Mouse (Mus musculus): ENCODE measurements around the gene Rxra. TPM values are rescaled to one million over a fixed set of nuclear protein-coding genes. Genes with fewer than 3 reads are reported as not detected.

Rxra gene
- polyA plus RNA-seq, 1 experiment from 2014 or later, result 17.1 TPM

- H3K4me3 ChIP-seq, result no peak overlapping the region
- no peaks in the 10 kb centered on the region for H3K9me3 ChIP-seq
- peak overlapping the region; percentile 23; the same call in 1 of the 2 replicates for H3K4me2 ChIP-seq (replicated peaks)
- H3K27ac ChIP-seq, result peak overlapping the region; percentile 96
- H3K4me1 ChIP-seq, result peaks cover 71% of the 10 kb centered on the region
- no peaks in the 10 kb centered on the region for H3K36me3 ChIP-seq
- H3K27me3 ChIP-seq, result no peaks in the 10 kb centered on the region
- 0 out of 2 replicates have a peak overlapping the region, but pooled peaks have one; percentile 19 for H3K9ac ChIP-seq
- 77% methylated on average over 10 of the region's 10 CpGs for WGBS
- no peak for ATAC-seq (ENCODE audit: low FRiP score, low read depth)
Measured at GRCm38 (mm10) chr2:27775006-27775405, 98.8 kb downstream of the Rxra start.

GRCm38 (mm10) chr2:27775625-27776024 lies 99.4 kb downstream of the Rxra start:
- H3K36me3 ChIP-seq, result no peaks in the 10 kb centered on the region
- H3K9ac ChIP-seq, result no peak overlapping the region
- H3K4me2 ChIP-seq (replicated peaks), result no peak overlapping the region
- H3K9me3 ChIP-seq, result no peaks in the 10 kb centered on the region
- peaks cover 65% of the 10 kb centered on the region for H3K4me1 ChIP-seq
- no peak overlapping the region for H3K4me3 ChIP-seq
- no peak for ATAC-seq (ENCODE audit: low FRiP score, low read depth)
- H3K27me3 ChIP-seq, result no peaks in the 10 kb centered on the region
- WGBS, result 42% methylated on average over 5 of the region's 5 CpGs
- H3K27ac ChIP-seq, result peak overlapping the region; percentile 96

- H3K4me3 ChIP-seq, result no peak overlapping the region
- no peaks in the 10 kb centered on the region for H3K36me3 ChIP-seq
- no peak overlapping the region for H3K4me2 ChIP-seq (replicated peaks)
- no peak overlapping the region for H3K27ac ChIP-seq
- H3K9me3 ChIP-seq, result no peaks in the 10 kb centered on the region
- H3K27me3 ChIP-seq, result no peaks in the 10 kb centered on the region
- 77% methylated on average over 2 of the region's 2 CpGs for WGBS
- H3K9ac ChIP-seq, result no peak overlapping the region
- ATAC-seq (ENCODE audit: low FRiP score, low read depth), result no peak
- H3K4me1 ChIP-seq, result peaks cover 50% of the 10 kb centered on the region
Measured at GRCm38 (mm10) chr2:27777756-27778155, 101.5 kb downstream of the Rxra start.

GRCm38 (mm10) chr2:27778289-27778688 lies 102.0 kb downstream of the Rxra start:
- H3K9me3 ChIP-seq, result no peaks in the 10 kb centered on the region
- H3K4me3 ChIP-seq, result no peak overlapping the region
- H3K27me3 ChIP-seq, result no peaks in the 10 kb centered on the region
- peaks cover 45% of the 10 kb centered on the region for H3K4me1 ChIP-seq
- no peak overlapping the region for H3K9ac ChIP-seq
- H3K36me3 ChIP-seq, result no peaks in the 10 kb centered on the region
- WGBS, result 69% methylated on average over 6 of the region's 6 CpGs
- no peak overlapping the region for H3K4me2 ChIP-seq (replicated peaks)
- H3K27ac ChIP-seq, result no peak overlapping the region
- ATAC-seq (ENCODE audit: low FRiP score, low read depth), result no peak

- no peaks in the 10 kb centered on the region for H3K36me3 ChIP-seq
- H3K4me3 ChIP-seq, result no peak overlapping the region
- H3K4me2 ChIP-seq (replicated peaks), result no peak overlapping the region
- no peaks in the 10 kb centered on the region for H3K9me3 ChIP-seq
- H3K27me3 ChIP-seq, result no peaks in the 10 kb centered on the region
- H3K9ac ChIP-seq, result no peak overlapping the region
- H3K4me1 ChIP-seq, result peaks cover 35% of the 10 kb centered on the region
- WGBS, result 79% methylated on average over 9 of the region's 9 CpGs
- no peak for ATAC-seq (ENCODE audit: low FRiP score, low read depth)
- no peak overlapping the region for H3K27ac ChIP-seq
Measured at GRCm38 (mm10) chr2:27779291-27779866, 103.1 kb downstream of the Rxra start.

GRCm38 (mm10) chr2:27780162-27780561 lies 103.9 kb downstream of the Rxra start:
- Histone ChIP-seq H3K4me1 (peaks cover 27% of the 10 kb centered on the region), H3K9me3 (no peaks in the 10 kb centered on the region), H3K27ac (no peak overlapping the region), H3K4me2 (replicated peaks) (no peak overlapping the region), H3K27me3 (no peaks in the 10 kb centered on the region), H3K36me3 (no peaks in the 10 kb centered on the region), H3K9ac (no peak overlapping the region), H3K4me3 (no peak overlapping the region)
- WGBS, result 93% methylated on average over 7 of the region's 7 CpGs
- ATAC-seq (ENCODE audit: low FRiP score, low read depth), result no peak

- ATAC-seq (ENCODE audit: low FRiP score, low read depth), result no peak
- 90% methylated on average over 8 of the region's 8 CpGs for WGBS
- Histone ChIP-seq H3K27me3 (no peaks in the 10 kb centered on the region), H3K36me3 (no peaks in the 10 kb centered on the region), H3K4me1 (peaks cover 8% of the 10 kb centered on the region; the same call in 1 of the 2 replicates), H3K27ac (no peak overlapping the region), H3K4me2 (replicated peaks) (no peak overlapping the region), H3K4me3 (no peak overlapping the region), H3K9ac (no peak overlapping the region), H3K9me3 (no peaks in the 10 kb centered on the region)
Measured at GRCm38 (mm10) chr2:27785363-27785762, 109.1 kb downstream of the Rxra start.

- 75% methylated on average over 6 of the region's 6 CpGs for WGBS
- Histone ChIP-seq H3K9ac (no peak overlapping the region), H3K4me3 (no peak overlapping the region), H3K27ac (no peak overlapping the region), H3K4me1 (peaks cover 8% of the 10 kb centered on the region; the same call in 1 of the 2 replicates), H3K36me3 (no peaks in the 10 kb centered on the region), H3K27me3 (no peaks in the 10 kb centered on the region), H3K4me2 (replicated peaks) (no peak overlapping the region), H3K9me3 (no peaks in the 10 kb centered on the region)
- ATAC-seq (ENCODE audit: low FRiP score, low read depth), result no peak
Measured at GRCm38 (mm10) chr2:27785973-27786417, 109.8 kb downstream of the Rxra start.

GRCm38 (mm10) chr2:27791571-27791970 lies 115.3 kb downstream of the Rxra start:
- Histone ChIP-seq H3K9me3 (no peaks in the 10 kb centered on the region), H3K36me3 (no peaks in the 10 kb centered on the region), H3K4me2 (replicated peaks) (no peak overlapping the region), H3K4me1 (no peaks in the 10 kb centered on the region), H3K4me3 (no peak overlapping the region), H3K27me3 (no peaks in the 10 kb centered on the region), H3K27ac (no peak overlapping the region), H3K9ac (no peak overlapping the region)
- no peak for ATAC-seq (ENCODE audit: low FRiP score, low read depth)
- WGBS, result 76% methylated on average over 4 of the region's 4 CpGs

- no peaks in the 10 kb centered on the region for H3K9me3 ChIP-seq
- no peak overlapping the region for H3K27ac ChIP-seq
- H3K4me2 ChIP-seq (replicated peaks), result no peak overlapping the region
- WGBS, result 69% methylated on average over 4 of the region's 4 CpGs
- H3K4me3 ChIP-seq, result no peak overlapping the region
- no peak for ATAC-seq (ENCODE audit: low FRiP score, low read depth)
- no peaks in the 10 kb centered on the region for H3K27me3 ChIP-seq
- no peaks in the 10 kb centered on the region for H3K36me3 ChIP-seq
- peaks cover 14% of the 10 kb centered on the region for H3K4me1 ChIP-seq
- no peak overlapping the region for H3K9ac ChIP-seq
Measured at GRCm38 (mm10) chr2:27799018-27799417, 122.8 kb downstream of the Rxra start.

- 88% methylated on average over 2 of the region's 2 CpGs for WGBS
- ATAC-seq (ENCODE audit: low FRiP score, low read depth), result no peak
- H3K4me2 ChIP-seq (replicated peaks), result no peak overlapping the region
Measured at GRCm38 (mm10) chr2:27801041-27801440, 124.8 kb downstream of the Rxra start.

GRCm38 (mm10) chr2:27802493-27802892 lies 126.3 kb downstream of the Rxra start:
- Histone ChIP-seq H3K9me3 (no peaks in the 10 kb centered on the region), H3K27ac (peak overlapping the region; percentile 11; the same call in 1 of the 2 replicates), H3K4me3 (no peak overlapping the region), H3K27me3 (no peaks in the 10 kb centered on the region), H3K4me2 (replicated peaks) (no peak overlapping the region), H3K36me3 (no peaks in the 10 kb centered on the region), H3K9ac (no peak overlapping the region), H3K4me1 (peaks cover 15% of the 10 kb centered on the region)
- 25% methylated on average over 9 of the region's 9 CpGs for WGBS
- ATAC-seq (ENCODE audit: low FRiP score, low read depth), result peak; percentile 58

More at GRCm38 (mm10) chr2:27801041-27801440, 124.8 kb downstream of the Rxra start:
- H3K27ac ChIP-seq, result no peak overlapping the region
- no peaks in the 10 kb centered on the region for H3K27me3 ChIP-seq
- peaks cover 14% of the 10 kb centered on the region for H3K4me1 ChIP-seq
- H3K4me3 ChIP-seq, result no peak overlapping the region
- no peaks in the 10 kb centered on the region for H3K36me3 ChIP-seq
- H3K9me3 ChIP-seq, result no peaks in the 10 kb centered on the region
- no peak overlapping the region for H3K9ac ChIP-seq

GRCm38 (mm10) chr2:27806691-27807090 lies 130.5 kb downstream of the Rxra start:
- peaks cover 21% of the 10 kb centered on the region for H3K4me1 ChIP-seq
- H3K9ac ChIP-seq, result no peak overlapping the region
- 88% methylated on average over 7 of the region's 7 CpGs for WGBS
- no peaks in the 10 kb centered on the region for H3K27me3 ChIP-seq
- H3K4me3 ChIP-seq, result no peak overlapping the region
- 0 out of 2 replicates have a peak, but pooled peaks cover 3% of the 10 kb centered on the region for H3K9me3 ChIP-seq
- no peaks in the 10 kb centered on the region for H3K36me3 ChIP-seq
- no peak overlapping the region for H3K4me2 ChIP-seq (replicated peaks)
- no peak for ATAC-seq (ENCODE audit: low FRiP score, low read depth)
- no peak overlapping the region for H3K27ac ChIP-seq

Measured in limb, embryonic 13.5 days (tissue).